Mouse (Mus musculus): Measurements from ENCODE around the gene Apoa2. TPM values are rescaled to one million over a fixed set of nuclear protein-coding genes. Genes with fewer than 3 reads are reported as not detected.

The Apoa2 gene
- total RNA-seq, 2 experiments from 2014 or later = 1.6 to 4.9 TPM

GRCm38 (mm10) chr1:171251594-171252324 is 26.9 kb downstream of the Apoa2 start:
- intact Hi-C loops (cut with DNase I) = loop anchor here (10.0 kb wide), 1 partner anchor 137 kb away; the partner anchor contains the start of gene Cfap126
- no peak for DNase-seq (ENCODE audit: low spot score in 2 of 2)

- DNase-seq (ENCODE audit: low spot score in 2 of 2) = no peak
- intact Hi-C loops (cut with DNase I) = loop anchor here (10.0 kb wide), 1 partner anchor 138 kb away; the partner anchor contains the start of gene Cfap126
These were observed 27.6 kb downstream of the Apoa2 start for GRCm38 (mm10) chr1:171252415-171252814.

- no peak for DNase-seq (ENCODE audit: low spot score in 2 of 2)
- intact Hi-C loops (cut with DNase I) = loop anchor here (10.0 kb wide), 1 partner anchor 141 kb away; the partner anchor contains the start of gene Cfap126
These were observed 31.4 kb downstream of the Apoa2 start for GRCm38 (mm10) chr1:171256095-171256818.

GRCm38 (mm10) chr1:171256937-171257548 is 32.2 kb downstream of the Apoa2 start:
- intact Hi-C loops (cut with DNase I) = loop anchor here (10.0 kb wide), 1 partner anchor 142 kb away; the partner anchor contains the start of gene Cfap126
- DNase-seq (ENCODE audit: low spot score in 2 of 2) = peak; percentile 72 to 80

DNA sequence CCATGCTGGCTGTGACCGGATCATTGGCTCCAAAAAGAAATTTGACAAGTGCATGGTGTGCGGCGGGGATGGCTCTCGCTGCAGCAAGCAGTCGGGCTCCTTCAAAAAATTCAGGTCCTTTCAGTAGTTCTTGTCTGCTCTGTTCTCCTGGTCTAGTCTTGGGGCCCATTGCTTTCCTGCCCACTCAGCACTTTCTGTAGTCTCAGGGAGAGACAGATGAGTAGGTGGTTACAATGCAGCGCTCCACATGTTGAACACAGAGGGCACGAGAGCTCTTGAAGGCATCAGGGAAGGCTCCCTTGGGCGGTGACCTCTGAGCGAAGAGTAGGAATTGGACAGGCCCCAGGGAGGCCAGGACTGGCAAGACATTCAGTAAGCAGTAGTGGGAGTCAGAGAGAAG is 32.9 kb downstream of the Apoa2 start:
- intact Hi-C loops (cut with DNase I) = loop anchor here (10.0 kb wide), 1 partner anchor 143 kb away; the partner anchor contains the start of gene Cfap126
- DNase-seq (ENCODE audit: low spot score in 2 of 2) = no peak

- intact Hi-C loops (cut with DNase I) = loop anchor here (10.0 kb wide), 1 partner anchor 144 kb away; the partner anchor contains the start of gene Cfap126
- DNase-seq (ENCODE audit: low spot score in 2 of 2) = no peak
These were observed 34.1 kb downstream of the Apoa2 start for GRCm38 (mm10) chr1:171258921-171259320.

- intact Hi-C loops (cut with DNase I) = no loop called here
- no peak for DNase-seq (ENCODE audit: low spot score in 2 of 2)
These were observed 35.5 kb downstream of the Apoa2 start for GRCm38 (mm10) chr1:171260316-171260715.

DNA sequence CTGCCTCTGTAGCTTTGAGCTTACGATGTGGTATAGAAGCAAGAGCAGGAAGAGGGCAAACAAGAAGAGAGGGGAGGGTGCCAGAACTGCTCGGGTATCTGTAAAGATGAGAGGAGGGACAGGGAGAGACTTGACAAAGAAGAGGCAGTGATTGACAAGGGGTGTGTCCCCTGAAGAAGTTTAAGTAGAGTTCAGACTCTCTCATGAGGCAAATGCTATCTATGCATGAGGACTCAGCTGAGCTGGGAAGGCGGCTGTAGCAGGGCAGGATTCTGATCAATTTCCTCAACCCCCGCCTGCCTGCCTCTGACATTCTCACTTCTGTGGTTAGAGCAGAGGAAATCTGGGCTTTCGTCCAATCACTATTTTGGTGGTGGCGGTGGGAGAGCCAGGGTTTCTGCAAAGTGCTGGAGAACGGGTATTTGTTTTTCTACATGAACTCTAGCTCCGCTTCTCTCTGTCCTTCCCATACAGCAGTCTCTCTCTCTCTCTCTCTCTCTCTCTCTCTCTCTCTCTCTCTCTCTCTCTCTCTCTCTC is 37.8 kb downstream of the Apoa2 start:
- intact Hi-C loops (cut with DNase I) = no loop called here
- peak; percentile 85 to 93 for DNase-seq (ENCODE audit: low spot score in 2 of 2)

DNA sequence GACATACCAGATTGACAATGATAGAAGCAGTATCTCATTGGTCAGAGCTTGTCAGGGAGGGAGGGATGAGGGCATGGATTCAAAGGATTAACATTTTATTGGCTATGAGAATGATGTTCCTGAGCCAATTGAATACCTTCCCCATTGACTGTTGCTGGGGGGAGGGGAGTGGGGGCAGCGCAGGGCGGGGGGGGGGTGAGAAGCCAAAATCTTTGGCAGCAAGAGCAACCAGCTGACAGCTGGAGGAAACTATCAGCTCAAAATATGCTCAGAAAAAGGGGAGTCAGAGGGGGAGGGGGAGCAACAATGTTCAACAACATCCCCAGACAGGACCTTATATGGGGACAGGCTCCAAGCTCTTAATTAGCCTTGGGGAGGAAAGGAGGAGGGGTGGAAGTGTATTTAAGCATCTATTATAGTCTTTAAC is 38.3 kb downstream of the Apoa2 start:
- DNase-seq (ENCODE audit: low spot score in 2 of 2) = peak; percentile 53 to 88
- intact Hi-C loops (cut with DNase I) = no loop called here

- no peak for DNase-seq (ENCODE audit: low spot score in 2 of 2)
- intact Hi-C loops (cut with DNase I) = no loop called here
These were observed 39.0 kb downstream of the Apoa2 start for GRCm38 (mm10) chr1:171263666-171264461.

DNA sequence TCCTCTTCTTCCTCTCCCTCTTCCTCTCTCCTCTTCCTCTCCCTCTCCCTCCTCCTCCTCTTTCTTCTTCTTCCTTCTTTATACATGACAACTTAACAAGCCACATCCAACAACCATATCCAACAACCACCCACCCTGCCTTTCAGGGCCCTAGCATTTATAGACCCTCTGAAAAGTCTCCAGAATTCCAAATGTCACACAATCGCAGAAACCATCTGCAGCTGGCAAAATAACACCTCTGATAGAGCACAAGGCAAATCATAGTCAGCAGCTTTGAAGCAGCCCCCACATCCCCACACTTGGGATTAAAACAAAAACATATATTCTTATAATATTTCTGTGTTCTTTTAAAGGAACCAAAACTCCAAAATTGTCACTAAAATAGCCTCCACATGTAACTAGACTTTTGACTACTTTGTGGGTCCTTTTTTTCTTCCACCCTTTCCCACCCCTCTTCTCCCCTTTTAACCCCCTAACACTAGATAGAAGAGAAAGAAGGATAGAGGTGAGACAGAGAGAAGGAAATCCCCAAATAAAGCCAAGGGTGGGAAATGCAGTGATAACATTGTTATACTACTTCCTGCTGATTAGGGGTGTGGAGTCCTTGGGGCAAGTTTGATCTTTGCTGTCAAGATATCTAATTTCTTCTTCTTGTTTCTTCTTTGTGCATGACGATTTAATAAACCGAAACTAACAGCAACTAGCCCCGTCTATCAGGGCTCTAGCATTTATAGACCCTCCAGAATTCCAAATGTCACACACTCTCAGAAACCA is 41.3 kb downstream of the Apoa2 start:
- intact Hi-C loops (cut with DNase I) = no loop called here

GRCm38 (mm10) chr1:171268341-171268740 is 43.5 kb downstream of the Apoa2 start:
- no peak for DNase-seq (ENCODE audit: low spot score in 2 of 2)

More for the DNA sequence above, 41.3 kb downstream of the Apoa2 start:
- peak in 1 of 2 experiments; percentile 62 for DNase-seq (ENCODE audit: low spot score in 2 of 2)

GRCm38 (mm10) chr1:171269848-171270572 is 45.2 kb downstream of the Apoa2 start, which contains the start of gene B4galt3:
B4galt3 (plus strand) TSS chr1:171270328.
- DNase-seq (ENCODE audit: low spot score in 2 of 2) = peak; percentile 89 to 94
- intact Hi-C loops (cut with DNase I) = no loop called here

More at GRCm38 (mm10) chr1:171268341-171268740, 43.5 kb downstream of the Apoa2 start:
- intact Hi-C loops (cut with DNase I) = no loop called here

DNA sequence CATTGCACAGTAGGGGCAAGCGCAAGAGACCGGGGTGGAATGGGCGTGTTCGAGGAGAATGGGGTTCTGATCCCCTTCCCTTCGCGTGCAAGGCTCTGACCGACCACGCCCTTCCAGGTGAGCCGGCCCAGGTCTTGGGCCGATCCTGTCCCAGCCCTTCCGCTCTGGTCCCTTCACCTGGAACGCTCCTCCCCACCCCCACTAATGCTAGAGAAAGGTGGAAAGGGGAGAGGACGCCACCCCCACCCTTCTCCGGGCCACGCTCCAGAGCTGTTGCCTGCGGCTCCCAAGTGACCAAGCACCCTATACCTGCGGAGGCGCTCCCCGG is 45.7 kb downstream of the Apoa2 start:
- DNase-seq (ENCODE audit: low spot score in 2 of 2) = no peak
- intact Hi-C loops (cut with DNase I) = no loop called here

DNA sequence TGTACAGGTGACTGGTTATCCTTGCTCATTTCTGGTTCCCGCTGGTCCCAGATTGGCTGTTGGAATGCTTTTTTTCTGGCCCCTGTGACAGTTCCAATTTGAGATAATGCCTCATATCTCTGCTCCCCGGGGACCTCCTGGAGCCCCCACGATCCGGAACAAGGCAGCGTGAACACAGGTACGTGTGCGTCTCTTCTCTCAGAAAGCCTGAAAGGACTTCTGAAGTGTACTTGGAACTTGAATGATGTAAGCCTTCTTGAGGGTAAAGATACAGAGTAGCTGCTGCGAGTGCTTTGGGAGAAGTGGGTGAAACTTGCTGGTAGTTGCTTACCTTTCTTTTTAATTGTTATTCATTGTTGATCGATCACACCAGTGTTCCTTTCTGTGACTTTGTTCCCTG is 46.3 kb downstream of the Apoa2 start:
- intact Hi-C loops (cut with DNase I) = no loop called here
- DNase-seq (ENCODE audit: low spot score in 2 of 2) = no peak

- no peak for DNase-seq (ENCODE audit: low spot score in 2 of 2)
- intact Hi-C loops (cut with DNase I) = no loop called here
These were observed 46.8 kb downstream of the Apoa2 start for GRCm38 (mm10) chr1:171271622-171272021.

DNA sequence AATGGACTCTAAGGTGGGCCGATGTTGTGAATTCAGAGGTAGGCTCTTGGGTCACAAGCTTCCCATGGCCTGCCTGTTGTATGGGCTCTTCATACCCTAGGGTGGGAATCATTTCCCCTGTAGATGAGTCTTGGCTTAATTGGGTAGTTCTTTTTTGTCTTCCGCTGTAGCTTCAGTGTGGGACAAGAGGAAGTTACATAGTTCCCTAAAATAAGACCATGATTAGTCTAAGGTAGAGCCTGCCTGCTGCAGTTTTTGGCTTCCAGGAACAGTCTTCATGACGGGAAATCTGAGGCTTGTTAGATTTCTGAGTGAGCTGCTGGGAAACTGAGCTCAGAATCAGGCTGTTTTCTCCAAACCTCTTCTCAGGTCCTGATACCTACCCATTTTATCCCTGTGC is 47.2 kb downstream of the Apoa2 start:
- DNase-seq (ENCODE audit: low spot score in 2 of 2) = no peak
- intact Hi-C loops (cut with DNase I) = no loop called here
